Mouse (Mus musculus): ENCODE measurements around the gene Ccdc185. TPM values are rescaled to one million over a fixed set of nuclear protein-coding genes. Genes with fewer than 3 reads are reported as not detected.
A peak's percentile ranks its signal among the peaks of the same experiment; 100 is the strongest.

Gene Ccdc185
- polyA plus RNA-seq, 1 experiment from 2014 or later: not detected

GRCm38 (mm10) chr1:182776749-182777410 is 27.9 kb upstream of the Ccdc185 start:
- no peak overlapping the region for H3K9ac ChIP-seq
- H3K4me1 ChIP-seq: peaks cover 18% of the 10 kb centered on the region; the same call in 1 of the 2 replicates
- peak; percentile 39; the same call in 1 of the 2 replicates for ATAC-seq (ENCODE audit: borderline replicate concordance, extremely low read depth, low FRiP score, low TSS enrichment)
- no peaks in the 10 kb centered on the region for H3K9me3 ChIP-seq
- no peak overlapping the region for H3K4me3 ChIP-seq
- no peak overlapping the region for H3K27ac ChIP-seq
- H3K36me3 ChIP-seq: no peaks in the 10 kb centered on the region
- no peaks in the 10 kb centered on the region for H3K27me3 ChIP-seq
- no peak overlapping the region for H3K4me2 ChIP-seq
- WGBS: 58% methylated on average over 10 of the region's 10 CpGs

GRCm38 (mm10) chr1:182775576-182775975 is 26.6 kb upstream of the Ccdc185 start:
- Histone ChIP-seq H3K4me1 (peaks cover 18% of the 10 kb centered on the region; the same call in 1 of the 2 replicates), H3K27me3 (no peaks in the 10 kb centered on the region), H3K27ac (no peak overlapping the region), H3K9ac (no peak overlapping the region), H3K4me2 (no peak overlapping the region), H3K36me3 (no peaks in the 10 kb centered on the region), H3K4me3 (no peak overlapping the region), H3K9me3 (no peaks in the 10 kb centered on the region)
- no peak for ATAC-seq (ENCODE audit: borderline replicate concordance, extremely low read depth, low FRiP score, low TSS enrichment)
- WGBS: 89% methylated on average over 7 of the region's 7 CpGs

GRCm38 (mm10) chr1:182764541-182765281 is 15.7 kb upstream of the Ccdc185 start:
- Histone ChIP-seq H3K27me3 (peaks cover 11% of the 10 kb centered on the region; the same call in 1 of the 2 replicates), H3K27ac (peak overlapping the region; percentile 50; the same call in 1 of the 2 replicates), H3K9me3 (no peaks in the 10 kb centered on the region), H3K9ac (peak overlapping the region; percentile 51), H3K4me1 (peaks cover 16% of the 10 kb centered on the region), H3K4me2 (peak overlapping the region; percentile 93), H3K4me3 (peak overlapping the region; percentile 63), H3K36me3 (no peaks in the 10 kb centered on the region)
- peak; percentile 52 for ATAC-seq (ENCODE audit: borderline replicate concordance, extremely low read depth, low FRiP score, low TSS enrichment)
- WGBS: 3% methylated on average over 27 of the region's 27 CpGs

- WGBS: under 1% methylated on average over 91 of the region's 95 CpGs
- peak; percentile 82 for ATAC-seq (ENCODE audit: borderline replicate concordance, extremely low read depth, low FRiP score, low TSS enrichment)
- peak within 1 kb of the TSS; percentile 50; the same call in 1 of the 2 replicates for H3K27ac ChIP-seq
These were observed 14.9 kb upstream of the Ccdc185 start, which contains the start of gene Susd4 for GRCm38 (mm10) chr1:182763716-182764461. TSS of gene Susd4 (plus strand) at chr1:182763860.

GRCm38 (mm10) chr1:182763191-182763715 is 14.3 kb upstream of the Ccdc185 start:
- H3K9ac ChIP-seq: peak overlapping the region; percentile 51; the same call in 1 of the 2 replicates
- no peaks in the 10 kb centered on the region for H3K9me3 ChIP-seq
- H3K4me2 ChIP-seq: peak overlapping the region; percentile 93
- H3K27me3 ChIP-seq: peaks cover 11% of the 10 kb centered on the region; the same call in 1 of the 2 replicates
- no peaks in the 10 kb centered on the region for H3K36me3 ChIP-seq
- H3K4me3 ChIP-seq: peak overlapping the region; percentile 63
- 9% methylated on average over 17 of the region's 17 CpGs for WGBS
- H3K4me1 ChIP-seq: peaks cover 16% of the 10 kb centered on the region
- no peak for ATAC-seq (ENCODE audit: borderline replicate concordance, extremely low read depth, low FRiP score, low TSS enrichment)
- H3K27ac ChIP-seq: no peak overlapping the region

More at GRCm38 (mm10) chr1:182763716-182764461, 14.9 kb upstream of the Ccdc185 start, which contains the start of gene Susd4:
- Histone ChIP-seq H3K4me3 (peak within 1 kb of the TSS; percentile 63), H3K36me3 (no peaks in the 10 kb centered on the region), H3K27me3 (peaks cover 11% of the 10 kb centered on the region; the same call in 1 of the 2 replicates), H3K4me1 (peaks cover 16% of the 10 kb centered on the region), H3K9ac (peak within 1 kb of the TSS; percentile 51), H3K4me2 (peak within 1 kb of the TSS; percentile 93), H3K9me3 (no peaks in the 10 kb centered on the region)

- no peak overlapping the region for H3K27ac ChIP-seq
- H3K4me2 ChIP-seq: no peak overlapping the region
- H3K4me1 ChIP-seq: peaks cover 11% of the 10 kb centered on the region; the same call in 1 of the 2 replicates
- ATAC-seq (ENCODE audit: borderline replicate concordance, extremely low read depth, low FRiP score, low TSS enrichment): no peak
- no peak overlapping the region for H3K4me3 ChIP-seq
- WGBS: 95% methylated on average over 1 of the region's 1 CpGs
- no peak overlapping the region for H3K9ac ChIP-seq
- H3K36me3 ChIP-seq: no peaks in the 10 kb centered on the region
- no peaks in the 10 kb centered on the region for H3K9me3 ChIP-seq
- peaks cover 11% of the 10 kb centered on the region; the same call in 1 of the 2 replicates for H3K27me3 ChIP-seq
These were observed 9.8 kb upstream of the Ccdc185 start for GRCm38 (mm10) chr1:182758783-182759182.

GRCm38 (mm10) chr1:182754865-182755264 is 5.9 kb upstream of the Ccdc185 start:
- no peak overlapping the region for H3K4me2 ChIP-seq
- H3K9me3 ChIP-seq: no peaks in the 10 kb centered on the region
- H3K36me3 ChIP-seq: no peaks in the 10 kb centered on the region
- no peak overlapping the region for H3K4me3 ChIP-seq
- H3K27me3 ChIP-seq: no peaks in the 10 kb centered on the region
- WGBS: 80% methylated on average over 5 of the region's 5 CpGs
- H3K27ac ChIP-seq: no peak overlapping the region
- no peak overlapping the region for H3K9ac ChIP-seq
- ATAC-seq (ENCODE audit: borderline replicate concordance, extremely low read depth, low FRiP score, low TSS enrichment): no peak
- H3K4me1 ChIP-seq: peaks cover 7% of the 10 kb centered on the region; the same call in 1 of the 2 replicates

GRCm38 (mm10) chr1:182753694-182754093 is 4.7 kb upstream of the Ccdc185 start:
- H3K4me1 ChIP-seq: peaks cover 7% of the 10 kb centered on the region; the same call in 1 of the 2 replicates
- H3K9me3 ChIP-seq: no peaks in the 10 kb centered on the region
- no peak overlapping the region for H3K4me2 ChIP-seq
- H3K9ac ChIP-seq: no peak overlapping the region
- H3K27me3 ChIP-seq: no peaks in the 10 kb centered on the region
- H3K4me3 ChIP-seq: no peak overlapping the region
- no peak for ATAC-seq (ENCODE audit: borderline replicate concordance, extremely low read depth, low FRiP score, low TSS enrichment)
- 60% methylated on average over 8 of the region's 8 CpGs for WGBS
- H3K36me3 ChIP-seq: no peaks in the 10 kb centered on the region
- no peak overlapping the region for H3K27ac ChIP-seq

GRCm38 (mm10) chr1:182751301-182751700 is 2.3 kb upstream of the Ccdc185 start:
- Histone ChIP-seq H3K36me3 (no peaks in the 10 kb centered on the region), H3K27me3 (no peaks in the 10 kb centered on the region), H3K9me3 (no peaks in the 10 kb centered on the region), H3K9ac (no peak overlapping the region), H3K4me3 (no peak overlapping the region), H3K4me2 (no peak overlapping the region), H3K4me1 (peaks cover 7% of the 10 kb centered on the region; the same call in 1 of the 2 replicates), H3K27ac (no peak overlapping the region)
- 79% methylated on average over 8 of the region's 8 CpGs for WGBS
- ATAC-seq (ENCODE audit: borderline replicate concordance, extremely low read depth, low FRiP score, low TSS enrichment): no peak

GRCm38 (mm10) chr1:182747834-182748233 is 1.1 kb downstream of the Ccdc185 start:
- Histone ChIP-seq H3K4me1 (no peaks in the 10 kb centered on the region), H3K27me3 (no peaks in the 10 kb centered on the region)
- no peak for ATAC-seq (ENCODE audit: borderline replicate concordance, extremely low read depth, low FRiP score, low TSS enrichment)

GRCm38 (mm10) chr1:182747081-182747480 is 1.9 kb downstream of the Ccdc185 start:
- H3K4me1 ChIP-seq: no peaks in the 10 kb centered on the region
- 88% methylated on average over 9 of the region's 9 CpGs for WGBS
- no peak overlapping the region for H3K9ac ChIP-seq
- H3K27ac ChIP-seq: no peak overlapping the region
- H3K9me3 ChIP-seq: no peaks in the 10 kb centered on the region
- H3K27me3 ChIP-seq: no peaks in the 10 kb centered on the region
- H3K36me3 ChIP-seq: no peaks in the 10 kb centered on the region
- ATAC-seq (ENCODE audit: borderline replicate concordance, extremely low read depth, low FRiP score, low TSS enrichment): no peak
- H3K4me2 ChIP-seq: no peak overlapping the region
- no peak overlapping the region for H3K4me3 ChIP-seq

More at GRCm38 (mm10) chr1:182747834-182748233, 1.1 kb downstream of the Ccdc185 start:
- Histone ChIP-seq H3K9me3 (no peaks in the 10 kb centered on the region), H3K36me3 (no peaks in the 10 kb centered on the region), H3K4me3 (no peak overlapping the region), H3K4me2 (no peak overlapping the region), H3K9ac (no peak overlapping the region), H3K27ac (no peak overlapping the region)
- 69% methylated on average over 17 of the region's 17 CpGs for WGBS
